Mouse (Mus musculus) MEL (cell line): ENCODE data around the gene Fscn1. TPM values are rescaled to one million over a fixed set of nuclear protein-coding genes. Genes with fewer than 3 reads are reported as not detected.

Source experiments
- DNase-seq: peaks from one replicate; pipeline ENCODE4 v3.0.0; 2011; ENCODE audit warnings: low read depth, low spot score
- H3K27ac ChIP-seq: 2 replicates; pipeline ENCODE4 v1.5.1; 2012; ENCODE audit warnings: low read depth, mild to moderate bottlenecking, control low read depth, low read length, moderate library complexity; ENCODE audit not compliant: control insufficient read depth
- H3K27me3 ChIP-seq, 2 experiments: fragments of 150-350 bp in 1 of 2; sonication (generic) in 1 of 2; 2 replicates each; pipeline ENCODE4 v1.6.1; 2012; ENCODE audit warnings: low read length in 2 of 2, mild to moderate bottlenecking in 2 of 2, improper control_type of control experiment in 1 of 2, moderate library complexity in 1 of 2; ENCODE audit not compliant: insufficient read depth in 2 of 2, control insufficient read depth in 1 of 2
- H3K36me3 ChIP-seq, 2 experiments: 2 replicates each; pipeline ENCODE4 v1.6.1; 2012 to 2014; ENCODE audit warnings: low read length in 2 of 2, improper control_type of control experiment in 1 of 2, inconsistent platforms in 1 of 2, mild to moderate bottlenecking in 1 of 2; ENCODE audit not compliant: insufficient read depth in 2 of 2, control insufficient read depth in 1 of 2
- H3K4me1 ChIP-seq, 2 experiments: fragments of 150-350 bp in 1 of 2; sonication (generic) in 1 of 2; 2 replicates each; pipeline ENCODE4 v1.6.1; 2012; ENCODE audit warnings: low read length in 2 of 2, improper control_type of control experiment in 1 of 2, mild to moderate bottlenecking in 1 of 2; ENCODE audit not compliant: insufficient read depth in 2 of 2, control insufficient read depth in 1 of 2
- H3K4me3 ChIP-seq, 2 experiments: fragments of 150-350 bp in 1 of 2; sonication (generic) in 1 of 2; 2 replicates each; pipeline ENCODE4 v1.5.1; 2012; ENCODE audit warnings: low read depth in 2 of 2, low read length in 2 of 2, mild to moderate bottlenecking in 2 of 2, moderate library complexity in 2 of 2, control low read depth in 1 of 2, improper control_type of control experiment in 1 of 2; ENCODE audit not compliant: control insufficient read depth in 1 of 2, insufficient read depth in 1 of 2
- H3K79me2 ChIP-seq: 2 replicates; pipeline ENCODE4 v1.6.1; 2012; ENCODE audit warnings: mild to moderate bottlenecking, low read length, moderate library complexity; ENCODE audit not compliant: control insufficient read depth, poor library complexity, insufficient read depth
- H3K9ac ChIP-seq: 2 replicates; pipeline ENCODE4 v1.6.1; 2012; ENCODE audit warnings: low read depth, mild to moderate bottlenecking, control low read depth, low read length, moderate library complexity; ENCODE audit not compliant: control insufficient read depth, poor library complexity, severe bottlenecking
- H3K9me3 ChIP-seq: fragments of 150-350 bp; sonication (generic); replicated peaks from 2 replicates; pipeline ENCODE4 v1.6.1; 2012; ENCODE audit warnings: mild to moderate bottlenecking, low read length, improper control_type of control experiment, moderate library complexity; ENCODE audit not compliant: insufficient read depth
- BHLHE40 ChIP-seq: IDR thresholded peaks from 2 replicates; pipeline ENCODE4 v1.6.1; 2012; ENCODE audit warnings: low read depth, mild to moderate bottlenecking, inconsistent platforms, low read length, improper control_type of control experiment, borderline replicate concordance
- CHD1 ChIP-seq: IDR thresholded peaks from 2 replicates; pipeline ENCODE4 v1.6.1; 2012; ENCODE audit warnings: low read depth, mild to moderate bottlenecking, inconsistent platforms, low read length, improper control_type of control experiment
- CHD2 ChIP-seq: IDR thresholded peaks from 2 replicates; pipeline ENCODE4 v1.6.1; 2011; ENCODE audit warnings: low read length, improper control_type of control experiment
- CTCF ChIP-seq, 3 experiments: IDR thresholded peaks in 2 of 3; conservative IDR thresholded peaks in 1 of 3; 2 replicates each; pipeline ENCODE4 v1.5.1; 2011 to 2012; ENCODE audit warnings: low read length in 3 of 3, low read depth in 2 of 3, mild to moderate bottlenecking in 2 of 3, improper control_type of control experiment in 1 of 3, inconsistent platforms in 1 of 3, mixed read lengths in 1 of 3, moderate library complexity in 1 of 3; ENCODE audit not compliant: control insufficient read depth in 1 of 3, insufficient read depth in 1 of 3, poor library complexity in 1 of 3, severe bottlenecking in 1 of 3
- E2F4 ChIP-seq: IDR thresholded peaks from 2 replicates; pipeline ENCODE4 v1.6.1; 2011; ENCODE audit warnings: low read depth, low read length, improper control_type of control experiment, borderline replicate concordance
- ELF1 ChIP-seq: IDR thresholded peaks from 2 replicates; pipeline ENCODE4 v1.6.1; 2014; ENCODE audit warnings: low read depth, mild to moderate bottlenecking, inconsistent platforms, low read length, improper control_type of control experiment, moderate library complexity
- EP300 ChIP-seq, 2 experiments: IDR thresholded peaks; 2 replicates each; pipeline ENCODE4 v1.6.1; 2011; ENCODE audit warnings: improper control_type of control experiment in 2 of 2, low read length in 2 of 2, low read depth in 1 of 2, mild to moderate bottlenecking in 1 of 2
- ETS1 ChIP-seq: IDR thresholded peaks from 2 replicates; pipeline ENCODE4 v1.6.1; 2012; ENCODE audit warnings: low read depth, mild to moderate bottlenecking, inconsistent platforms, low read length, improper control_type of control experiment, moderate library complexity
- GABPA ChIP-seq: IDR thresholded peaks from 2 replicates; pipeline ENCODE4 v1.6.1; 2012; ENCODE audit warnings: low read depth, mild to moderate bottlenecking, inconsistent platforms, low read length, improper control_type of control experiment, moderate library complexity
- HCFC1 ChIP-seq: IDR thresholded peaks from 2 replicates; pipeline ENCODE4 v1.6.1; 2012; ENCODE audit warnings: low read depth, mild to moderate bottlenecking, inconsistent platforms, low read length, improper control_type of control experiment, moderate library complexity
- MAFK ChIP-seq: IDR thresholded peaks from 2 replicates; pipeline ENCODE4 v1.6.1; 2011; ENCODE audit warnings: low read depth, mild to moderate bottlenecking, low read length, improper control_type of control experiment, borderline replicate concordance
- MEF2A ChIP-seq: IDR thresholded peaks from 2 replicates; pipeline ENCODE4 v1.6.1; 2014; ENCODE audit warnings: low read depth, mild to moderate bottlenecking, inconsistent platforms, low read length, improper control_type of control experiment; ENCODE audit not compliant: poor library complexity, insufficient replicate concordance, severe bottlenecking; ENCODE audit errors: extremely low read depth
- NELFE ChIP-seq: IDR thresholded peaks from 2 replicates; pipeline ENCODE4 v1.6.1; 2011; ENCODE audit warnings: low read depth, low read length, improper control_type of control experiment
- NRF1 ChIP-seq: IDR thresholded peaks from 2 replicates; pipeline ENCODE4 v1.6.1; 2014; ENCODE audit warnings: low read depth, mild to moderate bottlenecking, inconsistent platforms, low read length, improper control_type of control experiment, moderate library complexity; ENCODE audit not compliant: poor library complexity, insufficient read depth, severe bottlenecking
- POLR2A ChIP-seq, 2 experiments: IDR thresholded peaks; 2 replicates each; pipeline ENCODE4 v1.6.1; 2011 to 2012; ENCODE audit warnings: low read length in 2 of 2, mild to moderate bottlenecking in 2 of 2, control low read depth in 1 of 2, improper control_type of control experiment in 1 of 2, low read depth in 1 of 2, moderate library complexity in 1 of 2; ENCODE audit not compliant: control insufficient read depth in 1 of 2, insufficient read depth in 1 of 2, poor library complexity in 1 of 2
- POLR2AphosphoS2 ChIP-seq: IDR thresholded peaks from 2 replicates; pipeline ENCODE4 v1.6.1; 2011; ENCODE audit warnings: low read length, improper control_type of control experiment
- POLR2AphosphoS5 ChIP-seq: IDR thresholded peaks from 2 replicates; pipeline ENCODE4 v1.6.1; 2012; ENCODE audit warnings: low read depth, borderline replicate concordance, mild to moderate bottlenecking, inconsistent platforms, low read length, moderate library complexity, mixed read lengths
- RAD21 ChIP-seq: IDR thresholded peaks from 2 replicates; pipeline ENCODE4 v1.6.1; 2011; ENCODE audit warnings: mild to moderate bottlenecking, low read depth, low read length, improper control_type of control experiment
- SMC3 ChIP-seq: IDR thresholded peaks from 2 replicates; pipeline ENCODE4 v1.6.1; 2011; ENCODE audit warnings: low read depth, low read length, improper control_type of control experiment
- TBP ChIP-seq: IDR thresholded peaks from 2 replicates; pipeline ENCODE4 v1.8.0; 2011; ENCODE audit warnings: low read depth, low read length, improper control_type of control experiment
- TCF12 ChIP-seq: IDR thresholded peaks from 2 replicates; pipeline ENCODE4 v1.6.1; 2014; ENCODE audit warnings: low read depth, mild to moderate bottlenecking, inconsistent platforms, low read length, improper control_type of control experiment, moderate library complexity
- UBTF ChIP-seq: IDR thresholded peaks from 2 replicates; pipeline ENCODE4 v1.6.1; 2012; ENCODE audit warnings: low read depth, mild to moderate bottlenecking, inconsistent platforms, low read length, improper control_type of control experiment, moderate library complexity, borderline replicate concordance; ENCODE audit not compliant: insufficient read depth
- USF1 ChIP-seq: IDR thresholded peaks from 2 replicates; pipeline ENCODE4 v1.6.1; 2014; ENCODE audit warnings: low read depth, mild to moderate bottlenecking, inconsistent platforms, low read length, improper control_type of control experiment, moderate library complexity
- USF2 ChIP-seq, 2 experiments: IDR thresholded peaks; 2 replicates each; pipeline ENCODE4 v1.6.1; 2011 to 2012; ENCODE audit warnings: improper control_type of control experiment in 2 of 2, low read length in 2 of 2, borderline replicate concordance in 1 of 2, inconsistent platforms in 1 of 2, low read depth in 1 of 2, mild to moderate bottlenecking in 1 of 2; ENCODE audit not compliant: insufficient read depth in 1 of 2
- ZC3H11A ChIP-seq: IDR thresholded peaks from 2 replicates; pipeline ENCODE4 v1.6.1; 2012; ENCODE audit warnings: low read depth, mild to moderate bottlenecking, inconsistent platforms, low read length, improper control_type of control experiment
- ZKSCAN1 ChIP-seq: IDR thresholded peaks from 2 replicates; pipeline ENCODE4 v1.6.1; 2012; ENCODE audit warnings: low read depth, mild to moderate bottlenecking, inconsistent platforms, low read length, improper control_type of control experiment, moderate library complexity
- ZNF384 ChIP-seq: IDR thresholded peaks from 2 replicates; pipeline ENCODE4 v1.6.1; 2012; ENCODE audit warnings: low read depth, mild to moderate bottlenecking, inconsistent platforms, low read length, improper control_type of control experiment
- polyA plus RNA-seq, 2 experiments: library from polyadenylated mRNA; stranded (reverse) in 1 of 2; unstranded in 1 of 2; fragments of >175 nt in 1 of 2; fragments of >200 nt in 1 of 2; gene quantifications; 2 replicates each; pipeline versions ENCODE4 v1.2.1 to v1.2.4; 2012; ENCODE audit warnings: low replicate concordance in 2 of 2, low read depth in 1 of 2; ENCODE audit not compliant: insufficient read length in 2 of 2, insufficient read depth in 1 of 2, missing spikeins in 1 of 2
- total RNA-seq: library from RNA; depleted of rRNA; stranded (reverse); fragments of 300-350 nt; gene quantifications from 2 replicates; pipeline ENCODE4 v1.2.3, GENCODE M21; 2012

The Fscn1 gene
- total and polyA plus RNA-seq, 3 experiments, result not detected

DNA sequence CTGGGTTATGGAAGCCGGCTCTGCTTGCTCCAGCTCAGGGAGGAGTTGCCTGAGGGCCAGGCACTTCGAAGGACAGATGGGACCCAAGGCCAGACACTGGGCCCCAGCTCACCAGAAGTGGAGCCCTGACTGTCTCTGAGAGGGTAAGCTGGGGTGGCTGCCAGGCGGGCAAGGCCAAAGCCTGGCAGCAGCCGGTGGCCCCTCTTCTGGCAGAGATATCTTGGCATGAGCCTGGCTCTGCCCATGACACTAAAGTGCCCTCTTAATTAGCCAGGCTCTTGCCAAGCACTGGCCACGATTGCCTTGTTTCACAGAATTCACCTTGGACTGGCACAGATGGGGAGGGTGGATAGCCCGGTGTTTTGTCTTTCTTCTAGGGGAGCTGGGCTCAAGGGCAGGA lies 9.7 kb upstream of the Fscn1 start:
- Histone ChIP-seq H3K36me3 (no peaks in the 10 kb centered on the region), H3K4me1 (no peaks in the 10 kb centered on the region), H3K9me3 (no peaks in the 10 kb centered on the region), H3K79me2 (no peaks in the 10 kb centered on the region), H3K9ac (no peak overlapping the region), H3K4me3 (no peak overlapping the region), H3K27ac (no peak overlapping the region), H3K27me3 (0 out of 4 replicates have a peak, but pooled peaks cover 0 to 2% of the 10 kb centered on the region in 2 experiments)
- no peak for DNase-seq
- TF ChIP-seq ZNF384 (no peak), TCF12 (no peak), RAD21 (no peak), GABPA (no peak), CTCF (IDR thresholded peaks at IDR 0.05 in 2 of 3, conservative IDR thresholded peaks at IDR 0.05 in 1 of 3; ENCODE audit: control insufficient read depth in 1 of 3, insufficient read depth in 1 of 3, low read depth in 2 of 3, low read length in 3 of 3, poor library complexity in 1 of 3, severe bottlenecking in 1 of 3) (no peak), HCFC1 (no peak), TBP (no peak), NELFE (no peak), NRF1 (no peak), USF1 (no peak), POLR2AphosphoS5 (no peak), MEF2A (no peak), UBTF (no peak), POLR2A (IDR thresholded peaks at IDR 0.05; ENCODE audit: control insufficient read depth in 1 of 2, insufficient read depth in 1 of 2, low read depth in 1 of 2, low read length in 2 of 2, poor library complexity in 1 of 2) (no peak), BHLHE40 (no peak), MAFK (no peak)

DNA sequence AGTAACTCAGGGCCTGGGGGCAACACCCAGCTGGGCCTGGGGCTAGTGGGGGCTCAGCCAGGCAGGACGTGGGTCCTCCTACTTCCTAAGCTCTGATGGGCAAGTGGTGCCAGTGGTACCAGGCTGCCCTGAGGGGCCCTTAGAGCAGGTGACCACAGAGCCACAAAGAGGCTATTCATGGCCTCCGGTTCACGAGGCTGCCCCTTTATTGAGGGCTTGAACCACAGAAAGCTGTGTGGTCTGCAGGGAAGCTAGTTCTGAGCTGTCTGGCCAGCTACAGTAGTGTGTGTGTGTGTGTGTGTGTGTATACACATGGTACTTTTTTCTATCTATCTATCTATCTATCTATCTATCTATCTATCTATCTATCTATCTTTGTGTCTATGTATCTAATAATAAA lies 6.5 kb upstream of the Fscn1 start:
- H3K27me3 ChIP-seq, result 0 out of 4 replicates have a peak, but pooled peaks cover 0 to 2% of the 10 kb centered on the region in 2 experiments
- H3K4me1 ChIP-seq, result no peaks in the 10 kb centered on the region
- no peak for DNase-seq
- H3K9ac ChIP-seq, result no peak overlapping the region
- TF ChIP-seq RAD21, result no peak
- TF ChIP-seq GABPA, result no peak
- no peak for TF ChIP-seq EP300 (IDR thresholded peaks at IDR 0.05; ENCODE audit: low read depth in 1 of 2, low read length in 2 of 2)
- TF ChIP-seq ZNF384, result no peak
- no peak for TF ChIP-seq CTCF (IDR thresholded peaks at IDR 0.05 in 2 of 3, conservative IDR thresholded peaks at IDR 0.05 in 1 of 3; ENCODE audit: control insufficient read depth in 1 of 3, insufficient read depth in 1 of 3, low read depth in 2 of 3, low read length in 3 of 3, poor library complexity in 1 of 3, severe bottlenecking in 1 of 3)
- no peak for TF ChIP-seq ZC3H11A
- no peak for TF ChIP-seq ETS1
- TF ChIP-seq NRF1, result no peak
- no peak for TF ChIP-seq USF2 (IDR thresholded peaks at IDR 0.05; ENCODE audit: borderline replicate concordance in 1 of 2, insufficient read depth in 1 of 2, low read depth in 1 of 2, low read length in 2 of 2)
- TF ChIP-seq TCF12, result no peak
- no peak for TF ChIP-seq USF1
- no peak for TF ChIP-seq E2F4
- no peak for TF ChIP-seq ELF1
- no peak for TF ChIP-seq CHD1
- TF ChIP-seq UBTF, result no peak
- no peak for TF ChIP-seq POLR2AphosphoS2
- TF ChIP-seq CHD2, result no peak
- no peak for TF ChIP-seq SMC3
- TF ChIP-seq ZKSCAN1, result no peak
- H3K36me3 ChIP-seq, result no peaks in the 10 kb centered on the region
- H3K79me2 ChIP-seq, result no peaks in the 10 kb centered on the region
- H3K4me3 ChIP-seq, result no peak overlapping the region
- H3K27ac ChIP-seq, result no peak overlapping the region
- H3K9me3 ChIP-seq, result no peaks in the 10 kb centered on the region
